Mouse (Mus musculus): ENCODE measurements around the gene Slc39a11. TPM values are rescaled to one million over a fixed set of nuclear protein-coding genes. Genes with fewer than 3 reads are reported as not detected.

Gene Slc39a11
- polyA plus RNA-seq, 1 experiment from 2014 or later, result 26.2 TPM

DNA sequence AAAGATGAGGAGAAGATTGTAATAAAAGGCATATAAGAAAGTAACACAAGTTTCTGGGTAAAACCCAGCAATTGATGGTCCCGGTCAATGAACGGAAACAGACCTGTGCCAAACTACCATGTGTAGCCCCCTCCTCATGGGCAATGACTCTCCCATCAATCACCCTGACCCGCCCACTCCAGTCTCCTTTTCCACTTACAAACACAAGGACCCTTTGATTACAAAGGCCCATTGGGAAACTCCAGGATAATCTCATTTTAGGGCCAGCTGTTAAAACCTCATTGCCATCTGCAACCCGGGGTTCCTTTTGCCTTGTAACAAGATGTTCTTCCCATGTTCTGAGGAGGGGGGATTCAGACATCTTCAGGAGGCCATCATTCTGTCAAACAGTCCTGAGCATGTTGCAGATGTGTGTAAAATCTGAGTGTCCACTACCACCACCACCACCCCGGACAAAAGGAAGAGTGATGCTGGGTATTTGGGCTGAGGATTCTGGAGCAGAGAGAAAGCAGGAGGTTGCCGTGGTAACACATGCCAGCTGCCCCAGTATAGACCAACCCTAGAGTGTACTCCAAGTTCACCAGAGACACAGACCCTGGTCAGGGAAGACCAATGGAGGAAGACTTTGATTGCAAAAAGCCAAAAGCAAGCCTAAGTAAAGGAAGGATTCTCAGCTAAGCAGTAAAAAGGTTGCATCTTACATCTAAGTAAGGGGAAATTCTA is 419.3 kb downstream of the Slc39a11 start:
- no peak overlapping the region for H3K4me3 ChIP-seq (ENCODE audit: low read length)
- peaks cover 2% of the 10 kb centered on the region; the same call in 1 of the 2 replicates for H3K4me1 ChIP-seq (replicated peaks; ENCODE audit: control insufficient read depth, insufficient read depth, low read length)
- WGBS, result 55% methylated on average over 6 of the region's 6 CpGs
- H3K9ac ChIP-seq (ENCODE audit: low read length), result no peak overlapping the region
- no peak overlapping the region for H3K4me2 ChIP-seq (ENCODE audit: low read depth, low read length)
- no peaks in the 10 kb centered on the region for H3K36me3 ChIP-seq (ENCODE audit: control insufficient read depth, insufficient read depth, low read length)
- no peaks in the 10 kb centered on the region for H3K9me3 ChIP-seq (ENCODE audit: control insufficient read depth, low read length)
- no peak for ATAC-seq (ENCODE audit: low read depth)
- no peaks in the 10 kb centered on the region for H3K27me3 ChIP-seq (ENCODE audit: control insufficient read depth, insufficient read depth, low read depth, low read length)
- H3K27ac ChIP-seq (ENCODE audit: low read length), result no peak overlapping the region

- no peak overlapping the region for H3K27ac ChIP-seq (ENCODE audit: low read length)
- 0 out of 2 replicates have a peak, but pooled peaks have one; percentile 34 for ATAC-seq (ENCODE audit: low read depth)
- H3K27me3 ChIP-seq (ENCODE audit: control insufficient read depth, insufficient read depth, low read depth, low read length), result no peaks in the 10 kb centered on the region
- no peaks in the 10 kb centered on the region for H3K36me3 ChIP-seq (ENCODE audit: control insufficient read depth, insufficient read depth, low read length)
- H3K4me1 ChIP-seq (replicated peaks; ENCODE audit: control insufficient read depth, insufficient read depth, low read length), result no peaks in the 10 kb centered on the region; the same call in 1 of the 2 replicates
- H3K4me3 ChIP-seq (ENCODE audit: low read length), result no peak overlapping the region
- H3K9me3 ChIP-seq (ENCODE audit: control insufficient read depth, low read length), result no peaks in the 10 kb centered on the region
- no peak overlapping the region for H3K9ac ChIP-seq (ENCODE audit: low read length)
- H3K4me2 ChIP-seq (ENCODE audit: low read depth, low read length), result no peak overlapping the region
- 51% methylated on average over 3 of the region's 3 CpGs for WGBS
Observed at GRCm38 (mm10) chr11:113225748-113226147, 424.1 kb downstream of the Slc39a11 start.

- H3K27me3 ChIP-seq (ENCODE audit: control insufficient read depth, insufficient read depth, low read depth, low read length), result no peaks in the 10 kb centered on the region
- 33% methylated on average over 4 of the region's 4 CpGs for WGBS
- no peaks in the 10 kb centered on the region; the same call in 1 of the 2 replicates for H3K4me1 ChIP-seq (replicated peaks; ENCODE audit: control insufficient read depth, insufficient read depth, low read length)
- H3K4me2 ChIP-seq (ENCODE audit: low read depth, low read length), result no peak overlapping the region
- no peaks in the 10 kb centered on the region for H3K36me3 ChIP-seq (ENCODE audit: control insufficient read depth, insufficient read depth, low read length)
- no peak overlapping the region for H3K9ac ChIP-seq (ENCODE audit: low read length)
- H3K4me3 ChIP-seq (ENCODE audit: low read length), result no peak overlapping the region
- ATAC-seq (ENCODE audit: low read depth), result no peak
- no peak overlapping the region for H3K27ac ChIP-seq (ENCODE audit: low read length)
- H3K9me3 ChIP-seq (ENCODE audit: control insufficient read depth, low read length), result no peaks in the 10 kb centered on the region
Observed at GRCm38 (mm10) chr11:113223756-113224323, 426.0 kb downstream of the Slc39a11 start.

- H3K36me3 ChIP-seq (ENCODE audit: control insufficient read depth, insufficient read depth, low read length), result no peaks in the 10 kb centered on the region
- no peak overlapping the region for H3K4me3 ChIP-seq (ENCODE audit: low read length)
- H3K27ac ChIP-seq (ENCODE audit: low read length), result peak overlapping the region; percentile 49; the same call in 1 of the 2 replicates
- ATAC-seq (ENCODE audit: low read depth), result peak; percentile 68; the same call in 1 of the 2 replicates
- 0 out of 2 replicates have a peak overlapping the region, but pooled peaks have one; percentile 12 for H3K4me2 ChIP-seq (ENCODE audit: low read depth, low read length)
- H3K4me1 ChIP-seq (replicated peaks; ENCODE audit: control insufficient read depth, insufficient read depth, low read length), result no peaks in the 10 kb centered on the region; the same call in 1 of the 2 replicates
- H3K27me3 ChIP-seq (ENCODE audit: control insufficient read depth, insufficient read depth, low read depth, low read length), result no peaks in the 10 kb centered on the region
- 31% methylated on average over 18 of the region's 18 CpGs for WGBS
- H3K9ac ChIP-seq (ENCODE audit: low read length), result no peak overlapping the region
- H3K9me3 ChIP-seq (ENCODE audit: control insufficient read depth, low read length), result no peaks in the 10 kb centered on the region
Observed at GRCm38 (mm10) chr11:113221267-113222195, 428.3 kb downstream of the Slc39a11 start.

DNA sequence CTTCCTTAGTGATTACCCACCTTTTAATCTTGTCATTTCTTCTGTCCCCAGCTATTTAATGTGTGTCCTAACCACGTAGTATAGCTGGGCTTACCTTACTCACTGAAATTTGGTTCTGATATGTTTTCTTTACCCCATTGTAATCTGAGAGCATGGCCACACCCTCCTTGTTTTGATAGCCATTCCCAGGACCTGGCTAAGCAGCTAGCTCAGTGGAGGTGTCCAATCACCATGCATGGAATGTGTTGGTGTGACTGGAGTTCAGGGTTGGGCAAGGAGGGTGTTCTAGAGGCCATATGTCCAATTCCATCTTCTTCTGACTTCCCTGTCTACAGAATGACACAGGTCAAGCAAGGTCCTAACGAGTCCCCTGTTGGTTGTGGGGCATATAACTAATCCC is 429.2 kb downstream of the Slc39a11 start:
- Histone ChIP-seq H3K27me3 (ENCODE audit: control insufficient read depth, insufficient read depth, low read depth, low read length) (no peaks in the 10 kb centered on the region), H3K27ac (ENCODE audit: low read length) (no peak overlapping the region), H3K36me3 (ENCODE audit: control insufficient read depth, insufficient read depth, low read length) (no peaks in the 10 kb centered on the region), H3K4me1 (replicated peaks; ENCODE audit: control insufficient read depth, insufficient read depth, low read length) (no peaks in the 10 kb centered on the region; the same call in 1 of the 2 replicates), H3K9me3 (ENCODE audit: control insufficient read depth, low read length) (no peaks in the 10 kb centered on the region), H3K4me2 (ENCODE audit: low read depth, low read length) (no peak overlapping the region), H3K4me3 (ENCODE audit: low read length) (no peak overlapping the region), H3K9ac (ENCODE audit: low read length) (no peak overlapping the region)
- 63% methylated on average over 2 of the region's 2 CpGs for WGBS
- ATAC-seq (ENCODE audit: low read depth), result no peak

- ATAC-seq (ENCODE audit: low read depth), result no peak
- Histone ChIP-seq H3K9ac (ENCODE audit: low read length) (no peak overlapping the region), H3K36me3 (ENCODE audit: control insufficient read depth, insufficient read depth, low read length) (no peaks in the 10 kb centered on the region), H3K4me1 (replicated peaks; ENCODE audit: control insufficient read depth, insufficient read depth, low read length) (peaks cover 1% of the 10 kb centered on the region), H3K4me2 (ENCODE audit: low read depth, low read length) (no peak overlapping the region), H3K27ac (ENCODE audit: low read length) (no peak overlapping the region), H3K9me3 (ENCODE audit: control insufficient read depth, low read length) (no peaks in the 10 kb centered on the region), H3K27me3 (ENCODE audit: control insufficient read depth, insufficient read depth, low read depth, low read length) (no peaks in the 10 kb centered on the region), H3K4me3 (ENCODE audit: low read length) (no peak overlapping the region)
- WGBS, result 82% methylated on average over 7 of the region's 7 CpGs
Observed at GRCm38 (mm10) chr11:113214741-113215140, 435.1 kb downstream of the Slc39a11 start.

DNA sequence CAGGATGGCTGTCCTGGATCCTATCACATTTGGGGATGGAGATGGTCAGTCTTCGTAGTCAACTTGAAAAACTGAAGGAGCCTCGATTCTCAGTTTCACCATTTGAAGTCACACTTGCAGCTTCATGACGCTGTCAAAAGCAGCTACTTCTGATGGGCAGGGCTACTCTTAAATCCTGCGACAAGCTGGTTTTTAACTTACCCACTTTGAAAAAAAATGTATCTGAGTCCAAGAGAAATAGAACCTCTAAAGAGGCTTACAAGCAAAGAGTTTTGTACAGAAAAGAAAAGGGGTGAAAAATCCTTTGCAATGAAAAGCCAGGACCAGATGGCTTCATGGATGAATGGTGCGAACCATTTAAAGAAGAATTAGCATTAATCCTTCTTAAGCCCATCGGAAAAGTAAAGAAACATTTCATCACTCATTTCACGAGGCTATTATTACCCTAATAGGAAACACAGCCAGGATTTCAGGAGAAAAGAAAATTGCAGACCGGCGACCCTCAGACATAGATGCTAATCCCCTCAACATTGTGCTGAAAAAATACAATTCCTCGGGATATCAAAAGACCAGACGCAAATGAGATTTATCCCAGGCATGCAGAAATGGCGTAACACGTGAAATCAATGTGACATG is 437.4 kb downstream of the Slc39a11 start:
- Histone ChIP-seq H3K4me1 (replicated peaks; ENCODE audit: control insufficient read depth, insufficient read depth, low read length) (peaks cover 11% of the 10 kb centered on the region), H3K4me2 (ENCODE audit: low read depth, low read length) (no peak overlapping the region), H3K27me3 (ENCODE audit: control insufficient read depth, insufficient read depth, low read depth, low read length) (no peaks in the 10 kb centered on the region), H3K36me3 (ENCODE audit: control insufficient read depth, insufficient read depth, low read length) (no peaks in the 10 kb centered on the region), H3K4me3 (ENCODE audit: low read length) (no peak overlapping the region), H3K9me3 (ENCODE audit: control insufficient read depth, low read length) (no peaks in the 10 kb centered on the region), H3K9ac (ENCODE audit: low read length) (no peak overlapping the region), H3K27ac (ENCODE audit: low read length) (no peak overlapping the region)
- WGBS, result 77% methylated on average over 13 of the region's 13 CpGs
- no peak for ATAC-seq (ENCODE audit: low read depth)

- Histone ChIP-seq H3K27me3 (ENCODE audit: control insufficient read depth, insufficient read depth, low read depth, low read length) (no peaks in the 10 kb centered on the region), H3K9me3 (ENCODE audit: control insufficient read depth, low read length) (no peaks in the 10 kb centered on the region), H3K36me3 (ENCODE audit: control insufficient read depth, insufficient read depth, low read length) (no peaks in the 10 kb centered on the region), H3K4me2 (ENCODE audit: low read depth, low read length) (peak overlapping the region; percentile 40; the same call in 1 of the 2 replicates), H3K4me1 (replicated peaks; ENCODE audit: control insufficient read depth, insufficient read depth, low read length) (peaks cover 11% of the 10 kb centered on the region), H3K9ac (ENCODE audit: low read length) (no peak overlapping the region), H3K27ac (ENCODE audit: low read length) (no peak overlapping the region), H3K4me3 (ENCODE audit: low read length) (no peak overlapping the region)
- ATAC-seq (ENCODE audit: low read depth), result no peak
- WGBS, result 54% methylated on average over 16 of the region's 16 CpGs
Observed at GRCm38 (mm10) chr11:113209220-113209878, 440.5 kb downstream of the Slc39a11 start.

Measured in lung, embryonic 16.5 days (tissue).